ENCODE assay signal across 17 mouse cellular contexts in genomic region chr13:90964511-90964910, GRCm38 (mm10). TPM values are rescaled to one million over a fixed set of nuclear protein-coding genes. Genes with fewer than 3 reads are reported as not detected.
"Had no signal": no experiment of that assay in that cellular context is flagged by ENCODE, and none has a peak within 500 bp of the region (broad histone marks: within the 10 kb centered on the region; RNA-seq: fewer than 3 reads in every experiment).

No protein-coding gene starts in this region.

- DNase-seq: liver; lung, adult 2 months; lung, postnatal 36 days; midbrain, embryonic 14.5 days; retina, postnatal 1 day; right cerebral cortex, postnatal 4 days had no signal

- H3K9me3 ChIP-seq: limb, embryonic 12.5 days; neural tube, embryonic 12.5 days; stomach, embryonic 15.5 days had no signal

- H3K36me3 ChIP-seq: limb, embryonic 12.5 days; neural tube, embryonic 12.5 days; stomach, embryonic 15.5 days had no signal

- H3K4me2 ChIP-seq: limb, embryonic 12.5 days; neural tube, embryonic 12.5 days; stomach, embryonic 15.5 days had no signal

- ATAC-seq: hindbrain, postnatal 0 days; lung, postnatal 0 days had no signal

- H3K27ac ChIP-seq: hindbrain, postnatal 0 days; kidney, postnatal 0 days; layer of hippocampus, adult 2 months; limb, embryonic 12.5 days; liver, embryonic 14.5 days; neural tube, embryonic 12.5 days; stomach, embryonic 15.5 days had no signal

- H3K9ac ChIP-seq: limb, embryonic 12.5 days; liver, embryonic 14.5 days; neural tube, embryonic 12.5 days; stomach, embryonic 15.5 days had no signal

- H3K27me3 ChIP-seq: limb, embryonic 12.5 days; neural tube, embryonic 12.5 days; stomach, embryonic 15.5 days had no signal

- H3K4me3 ChIP-seq: layer of hippocampus, adult 2 months; limb, embryonic 12.5 days; myocyte; neural tube, embryonic 12.5 days; stomach, embryonic 15.5 days had no signal

- H3K4me1 ChIP-seq: neural tube, embryonic 12.5 days; stomach, embryonic 15.5 days had no signal

RNA-seq across cellular contexts. Expression of gene Atp6ap1l, which starts 59.4 kb away (rescaled TPM):
- polyA plus RNA-seq: intestine, embryonic 14.5 days; liver, embryonic 14.5 days; lung, adult 2 months; lung, postnatal 0 days; myocyte; spleen, adult 2 months; stomach, embryonic 15.5 days had no signal
